Mouse (Mus musculus) C2C12 (cell line): ENCODE results near the gene Ubap2l. TPM values are rescaled to one million over a fixed set of nuclear protein-coding genes. Genes with fewer than 3 reads are reported as not detected.

Experiments
- H3K27me3 ChIP-seq: one replicate; pipeline ENCODE4 v1.6.1; 2011; ENCODE audit not compliant: control insufficient read depth, insufficient read depth, insufficient read length
- H3K36me3 ChIP-seq: one replicate; pipeline ENCODE4 v1.6.1; 2011; ENCODE audit not compliant: control insufficient read depth, insufficient read depth
- H3K4me3 ChIP-seq: one replicate; pipeline ENCODE4 v1.5.1; 2011; ENCODE audit warnings: mild to moderate bottlenecking, control low read depth; ENCODE audit not compliant: poor library complexity, insufficient read depth, severe bottlenecking
- H3K79me2 ChIP-seq: one replicate; pipeline ENCODE4 v1.6.1; 2011; ENCODE audit not compliant: control insufficient read depth, insufficient read depth
- H3K79me3 ChIP-seq: one replicate; pipeline ENCODE4 v1.6.1; 2011; ENCODE audit warnings: low read depth, control low read depth
- H3ac ChIP-seq: one replicate; pipeline ENCODE3; 2011; ENCODE audit warnings: low read depth; ENCODE audit not compliant: control insufficient read depth, insufficient read length
- CEBPB ChIP-seq: IDR thresholded peaks from one replicate; pipeline ENCODE4 v1.6.1; 2011; ENCODE audit warnings: low read depth, mild to moderate bottlenecking, control low read depth, moderate library complexity
- CTCF ChIP-seq: IDR thresholded peaks from one replicate; pipeline ENCODE4 v1.5.1; 2011; ENCODE audit not compliant: control insufficient read depth, insufficient read depth, insufficient read length
- FOSL1 ChIP-seq: IDR thresholded peaks from one replicate; pipeline ENCODE4 v1.8.0; 2011; ENCODE audit warnings: mild to moderate bottlenecking, low read length; ENCODE audit not compliant: poor library complexity, insufficient read depth, severe bottlenecking
- MAX ChIP-seq: IDR thresholded peaks from one replicate; pipeline ENCODE4 v1.6.1; 2011; ENCODE audit warnings: mild to moderate bottlenecking, control low read depth
- MYOD1 ChIP-seq: IDR thresholded peaks from one replicate; pipeline ENCODE4 v1.6.1; 2011; ENCODE audit warnings: low read depth; ENCODE audit not compliant: control insufficient read depth, insufficient read length
- MYOG ChIP-seq: IDR thresholded peaks from one replicate; pipeline ENCODE4 v1.6.1; 2011; ENCODE audit not compliant: control insufficient read depth, insufficient read length; ENCODE audit errors: extremely low read depth
- USF1 ChIP-seq: IDR thresholded peaks from one replicate; pipeline ENCODE4 v1.6.1; 2011; ENCODE audit warnings: low read depth, mild to moderate bottlenecking, control low read depth, moderate library complexity
- polyA plus RNA-seq: library from polyadenylated mRNA; unstranded; fragments of >200 nt; fragmentation: generic; extraction: Trizol; gene quantifications from one replicate; pipeline ENCODE4 v1.2.1, GENCODE M21; 2012; ENCODE audit warnings: missing spikeins

Ubap2l gene
- polyA plus RNA-seq, 1 experiment: 110 TPM

DNA sequence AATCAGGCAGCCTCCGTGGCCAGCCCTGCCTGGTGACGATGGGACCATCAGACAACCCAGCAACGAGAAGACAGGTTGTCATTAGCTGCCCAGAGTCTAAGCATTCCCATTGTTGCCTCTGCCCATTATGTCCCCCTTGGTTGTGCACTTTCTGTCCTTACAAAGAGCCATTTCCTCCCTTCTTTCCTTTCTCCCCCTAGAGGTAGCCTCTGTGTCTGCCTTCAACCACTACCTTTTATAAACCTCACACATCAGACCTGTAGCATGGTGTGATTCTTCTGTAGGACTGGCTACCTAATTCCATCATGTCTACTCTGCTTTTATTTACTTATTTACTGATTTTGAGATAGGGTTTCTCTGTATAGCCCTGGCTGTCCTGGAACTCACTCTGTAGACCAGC, 65.2 kb downstream of the Ubap2l start:
- Histone ChIP-seq H3K79me2 (no peaks in the 10 kb centered on the region), H3K4me3 (no peak overlapping the region), H3K36me3 (no peaks in the 10 kb centered on the region), H3K79me3 (no peaks in the 10 kb centered on the region), H3ac (no peak overlapping the region), H3K27me3 (no peaks in the 10 kb centered on the region)
- TF ChIP-seq MYOD1 (no peak), MAX (no peak), MYOG (no peak), USF1 (no peak), FOSL1 (no peak), CTCF (no peak), CEBPB (no peak)

DNA sequence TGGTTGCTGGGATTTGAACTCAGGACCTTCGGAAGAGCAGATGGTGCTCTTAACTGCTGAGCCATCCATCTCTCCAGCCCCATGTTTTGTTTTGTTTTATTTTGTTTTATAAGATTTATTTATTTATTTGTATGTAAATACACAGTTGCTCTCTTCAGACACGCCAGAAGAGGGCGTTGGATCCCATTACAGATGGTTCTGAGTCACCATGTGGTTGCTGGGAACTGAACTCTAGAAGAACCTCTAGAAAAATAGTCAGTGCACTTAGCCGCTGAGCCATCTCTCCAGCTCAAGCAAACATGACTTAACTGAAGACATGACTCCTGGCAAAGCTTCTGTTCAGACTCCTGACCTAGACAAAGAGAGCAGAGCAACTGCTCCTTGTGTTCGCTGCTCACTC, 70.0 kb downstream of the Ubap2l start:
- TF ChIP-seq MYOG: no peak
- Histone ChIP-seq H3ac (no peak overlapping the region), H3K79me3 (no peaks in the 10 kb centered on the region), H3K79me2 (no peaks in the 10 kb centered on the region), H3K36me3 (no peaks in the 10 kb centered on the region), H3K4me3 (no peak overlapping the region), H3K27me3 (no peaks in the 10 kb centered on the region)

DNA sequence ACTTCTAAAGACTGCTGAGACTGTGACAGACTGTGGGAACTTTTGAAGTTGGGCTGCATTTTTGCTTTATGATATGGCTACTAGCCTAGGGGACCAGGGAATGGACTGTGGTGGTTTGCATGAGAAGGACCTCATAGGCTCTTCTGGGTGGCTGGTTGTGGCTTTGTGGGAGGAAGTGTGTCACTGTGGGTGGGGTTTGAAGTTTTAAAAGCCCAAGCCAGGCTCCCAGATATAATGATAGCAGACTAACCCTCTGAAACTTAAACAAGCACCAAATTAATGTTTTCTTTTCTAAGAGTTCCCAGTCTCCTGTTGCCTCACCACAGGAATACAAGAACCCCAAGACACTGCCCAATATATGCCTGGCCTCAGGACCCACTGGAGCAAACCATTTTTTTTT, 75.6 kb downstream of the Ubap2l start:
- Histone ChIP-seq H3K79me3 (no peaks in the 10 kb centered on the region), H3K36me3 (no peaks in the 10 kb centered on the region), H3K27me3 (no peaks in the 10 kb centered on the region), H3ac (no peak overlapping the region), H3K79me2 (no peaks in the 10 kb centered on the region), H3K4me3 (no peak overlapping the region)
- TF ChIP-seq MYOG (no peak), USF1 (no peak), MYOD1 (no peak), CTCF (no peak), FOSL1 (no peak), MAX (no peak), CEBPB (no peak)

GRCm38 (mm10) chr3:89968509-89968908, 83.9 kb downstream of the Ubap2l start:
- peaks cover 18% of the 10 kb centered on the region for H3K79me2 ChIP-seq
- no peak overlapping the region for H3ac ChIP-seq
- no peak overlapping the region for H3K4me3 ChIP-seq
- no peak for TF ChIP-seq USF1
- TF ChIP-seq MAX: no peak
- TF ChIP-seq MYOD1: no peak
- TF ChIP-seq FOSL1: no peak
- TF ChIP-seq MYOG: no peak
- no peak for TF ChIP-seq CTCF
- no peak for TF ChIP-seq CEBPB
- no peaks in the 10 kb centered on the region for H3K36me3 ChIP-seq
- H3K27me3 ChIP-seq: no peaks in the 10 kb centered on the region
- H3K79me3 ChIP-seq: no peaks in the 10 kb centered on the region

DNA sequence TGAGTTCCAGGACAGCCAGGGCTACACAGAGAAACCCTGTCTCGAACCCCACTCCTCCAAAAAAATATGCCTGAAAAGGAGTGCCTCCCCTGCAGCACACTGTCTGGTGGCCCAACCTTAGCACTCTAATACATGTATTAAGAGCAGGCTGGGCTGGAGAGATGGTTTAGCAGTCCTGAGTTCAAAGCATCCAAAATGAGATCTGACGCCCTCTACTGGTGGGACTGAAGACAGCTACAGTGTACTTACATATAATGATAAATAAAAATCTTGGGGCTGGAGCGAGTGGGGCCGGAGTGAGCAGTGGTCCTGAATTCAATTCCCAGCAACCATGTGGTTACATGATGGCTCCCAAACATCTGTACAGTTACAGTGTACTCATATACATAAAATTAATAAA, 85.5 kb downstream of the Ubap2l start:
- H3K4me3 ChIP-seq: no peak overlapping the region
- no peak overlapping the region for H3ac ChIP-seq

DNA sequence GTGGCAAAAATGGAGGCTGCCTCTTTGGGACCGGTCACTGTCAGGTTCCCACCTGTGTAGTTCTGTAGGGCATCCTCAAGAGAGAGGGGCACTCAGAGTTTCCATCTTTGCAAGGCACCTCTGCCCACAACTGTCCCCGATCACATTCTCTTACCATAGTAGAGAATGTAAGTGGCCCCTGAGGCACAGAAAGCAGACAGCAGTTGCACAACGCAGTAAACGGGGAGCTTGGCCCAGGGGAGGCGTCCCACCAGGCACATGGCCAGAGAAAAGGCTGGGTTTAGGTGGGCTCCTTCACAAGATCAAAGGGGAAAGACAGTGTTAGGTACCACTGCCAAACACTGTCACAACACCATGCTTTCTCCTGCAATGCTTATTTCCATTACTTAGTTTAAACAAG, 86.5 kb downstream of the Ubap2l start:
- no peak for TF ChIP-seq FOSL1
- no peak for TF ChIP-seq USF1
- TF ChIP-seq CTCF: no peak
- TF ChIP-seq CEBPB: no peak
- TF ChIP-seq MYOD1: no peak
- no peak for TF ChIP-seq MAX
- TF ChIP-seq MYOG: no peak
- H3K79me3 ChIP-seq: peaks cover 10% of the 10 kb centered on the region
- peaks cover 43% of the 10 kb centered on the region for H3K79me2 ChIP-seq
- no peak overlapping the region for H3K4me3 ChIP-seq
- no peak overlapping the region for H3ac ChIP-seq
- H3K36me3 ChIP-seq: no peaks in the 10 kb centered on the region
- no peaks in the 10 kb centered on the region for H3K27me3 ChIP-seq

More for the DNA sequence above, 85.5 kb downstream of the Ubap2l start:
- TF ChIP-seq MYOG (no peak), USF1 (no peak), MAX (no peak), CEBPB (no peak), FOSL1 (no peak), CTCF (no peak), MYOD1 (no peak)
- Histone ChIP-seq H3K79me2 (peaks cover 33% of the 10 kb centered on the region), H3K36me3 (no peaks in the 10 kb centered on the region), H3K27me3 (no peaks in the 10 kb centered on the region), H3K79me3 (peaks cover 4% of the 10 kb centered on the region)
